Mouse (Mus musculus) lung, postnatal 4 days (tissue): ENCODE measurements at regions not wholly inside any gene's neighbourhood (a gene's known extent, or its start where the extent isn't known, plus 50 kb on each side); places are given as distances from the start of the nearest gene placed in this dataset.

Experiments
- DNase-seq, 2 experiments: peaks; one replicate each; pipeline ENCODE4 v3.0.0; 2021

DNA sequence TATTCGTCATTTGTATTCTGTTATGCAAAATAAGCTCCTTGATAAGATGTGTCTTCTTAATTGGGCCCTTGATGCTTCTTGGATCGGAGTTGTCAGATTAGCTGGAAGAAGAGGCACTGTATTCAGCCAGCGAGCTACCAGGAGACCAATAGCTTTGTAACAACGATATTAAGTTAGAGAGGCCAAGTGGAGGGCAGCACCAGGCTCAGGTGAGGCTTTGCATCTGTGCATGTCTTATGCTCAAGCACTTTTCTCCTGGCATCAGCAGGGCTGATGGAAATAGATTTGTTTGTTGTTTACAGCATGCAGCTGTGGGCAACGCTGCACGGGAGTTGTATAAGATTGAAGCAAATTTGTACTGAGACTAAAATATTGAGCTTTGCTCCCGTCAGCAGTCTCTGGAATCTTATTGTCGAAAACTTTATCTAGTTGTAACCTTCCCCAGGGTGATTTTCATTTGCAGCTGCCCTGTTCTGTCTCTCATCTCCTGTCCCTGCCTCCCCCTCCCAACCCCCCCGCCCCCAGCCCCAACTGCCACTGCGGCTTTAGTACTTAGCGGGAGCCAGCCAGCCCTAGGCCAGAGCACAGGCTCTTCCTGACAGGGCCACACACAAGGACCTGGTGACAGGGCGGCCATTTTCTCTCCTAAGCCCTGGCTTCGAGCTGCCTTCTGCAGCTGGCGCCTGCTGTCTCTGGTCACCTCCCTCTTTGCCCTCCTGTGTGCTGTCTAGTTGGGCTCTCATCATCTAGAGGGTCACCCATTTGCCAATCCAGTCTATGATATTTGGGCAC, 247.3 kb downstream of the Tshz3 start:
- no peak for DNase-seq

DNA sequence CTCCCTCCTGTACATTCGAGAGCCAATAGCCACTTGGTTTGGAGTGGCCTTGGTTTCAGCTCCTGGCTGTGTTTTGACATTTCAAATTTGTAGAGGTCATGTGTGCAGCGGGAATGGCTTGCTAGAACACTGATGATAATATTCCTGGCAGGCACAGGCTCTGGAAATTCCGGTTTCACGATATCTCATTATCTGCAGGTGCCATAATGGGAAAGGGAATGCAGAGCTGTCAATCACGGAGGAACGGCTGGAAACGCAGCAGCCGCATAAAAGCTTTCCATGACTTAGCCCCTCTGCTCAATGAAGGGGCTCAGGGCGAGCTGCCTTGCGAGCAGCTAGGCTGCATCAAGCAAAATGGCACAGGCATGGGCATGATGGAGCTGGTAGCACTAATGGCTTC, 251.6 kb downstream of the Tshz3 start:
- DNase-seq, result no peak

GRCm38 (mm10) chr7:36955376-36955775, 257.5 kb downstream of the Tshz3 start:
- DNase-seq, result no peak

- no peak for DNase-seq
Observed at GRCm38 (mm10) chr7:36958255-36958654, 260.3 kb downstream of the Tshz3 start.

- DNase-seq, result no peak
Observed at GRCm38 (mm10) chr7:36971772-36972171, 273.9 kb downstream of the Tshz3 start.

- no peak for DNase-seq
Observed at GRCm38 (mm10) chr7:36973654-36974320, 275.9 kb downstream of the Tshz3 start.

GRCm38 (mm10) chr7:36974573-36974972, 276.7 kb downstream of the Tshz3 start:
- DNase-seq, result peak in 1 of 2 experiments; percentile 29

GRCm38 (mm10) chr7:36975475-36975874, 277.6 kb downstream of the Tshz3 start:
- DNase-seq, result peak in 1 of 2 experiments; percentile 13

- DNase-seq, result no peak
Observed at GRCm38 (mm10) chr7:36977819-36978218, 279.9 kb downstream of the Tshz3 start.

GRCm38 (mm10) chr7:36989380-36989779, 291.5 kb downstream of the Tshz3 start:
- DNase-seq, result no peak

DNA sequence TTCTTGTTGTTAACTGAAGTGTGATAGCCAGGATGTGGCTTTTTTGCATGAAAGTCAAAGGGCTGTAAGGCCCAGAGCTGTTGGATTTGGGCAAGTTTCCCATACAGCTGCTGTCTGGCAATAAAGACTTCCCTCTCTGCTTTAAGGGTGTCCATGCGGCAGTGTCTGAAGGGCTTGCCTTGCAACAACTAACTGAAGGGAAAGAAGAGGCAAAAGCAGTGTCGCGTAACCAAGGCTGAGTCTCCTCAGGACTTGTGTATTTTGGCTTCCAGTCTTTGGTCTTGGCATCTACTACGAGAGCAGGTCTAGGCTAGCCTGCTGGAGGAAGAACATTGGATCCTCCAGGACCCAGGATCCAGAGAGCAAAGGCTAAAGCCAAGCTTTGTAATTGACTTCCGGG, 306.7 kb downstream of the Tshz3 start:
- peak in 1 of 2 experiments; percentile 7 for DNase-seq

- DNase-seq, result no peak
Observed at GRCm38 (mm10) chr7:37005701-37006100, 307.8 kb downstream of the Tshz3 start.

DNA sequence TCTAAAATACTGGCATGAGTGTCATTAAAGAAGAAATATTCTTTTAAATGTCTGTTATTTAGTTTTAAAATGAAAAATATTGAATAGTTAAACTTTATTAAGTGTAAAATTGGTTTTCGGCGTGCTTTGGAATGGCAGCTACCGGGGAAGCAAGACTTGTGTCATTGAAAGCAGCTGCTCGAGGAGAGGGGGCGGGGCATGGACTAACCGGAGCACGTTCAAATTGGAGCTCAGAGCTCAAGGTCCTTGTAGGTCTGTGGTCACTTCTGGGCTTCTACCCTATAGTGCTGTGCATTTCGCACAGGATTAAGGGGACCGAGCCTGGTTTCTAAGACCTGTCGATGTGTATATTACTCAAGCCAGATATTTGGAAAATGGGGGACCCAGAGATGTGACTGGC, 309.0 kb downstream of the Tshz3 start:
- no peak for DNase-seq

DNA sequence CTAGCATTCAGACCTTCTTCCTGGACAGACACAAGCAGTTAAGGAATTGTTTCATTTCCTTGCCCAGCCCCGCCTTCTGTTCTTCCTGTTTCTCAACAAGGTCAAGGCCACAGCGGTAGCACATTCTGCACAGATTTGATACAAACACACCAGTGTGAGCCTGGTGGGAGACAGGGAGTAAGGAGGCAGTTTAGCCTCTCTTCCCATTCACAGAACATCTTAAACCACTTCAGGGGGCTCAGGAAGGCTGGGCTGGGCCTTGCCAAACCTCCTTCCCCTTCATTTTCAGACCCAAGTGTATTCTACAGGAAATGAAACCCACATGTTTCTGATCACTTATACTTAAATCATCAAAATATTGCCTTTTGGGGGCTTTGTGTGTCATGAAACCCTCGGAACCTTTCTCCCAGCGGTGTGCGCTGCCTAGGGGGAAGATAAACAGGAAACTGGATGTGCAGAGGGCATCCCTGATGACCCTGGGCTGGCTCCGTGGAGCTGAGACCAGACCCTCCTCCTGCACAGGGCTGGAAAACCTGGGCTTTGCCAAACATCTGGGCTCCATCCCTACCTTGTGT, 313.3 kb downstream of the Tshz3 start:
- DNase-seq, result peak; percentile 7 to 27

- no peak for DNase-seq
Observed at GRCm38 (mm10) chr7:37020078-37020477, 322.2 kb downstream of the Tshz3 start.

GRCm38 (mm10) chr7:37024501-37025025, 326.6 kb downstream of the Tshz3 start:
- no peak for DNase-seq

- DNase-seq, result peak; percentile 20 to 68
Observed at GRCm38 (mm10) chr7:37064582-37065458, 366.9 kb downstream of the Tshz3 start.

DNA sequence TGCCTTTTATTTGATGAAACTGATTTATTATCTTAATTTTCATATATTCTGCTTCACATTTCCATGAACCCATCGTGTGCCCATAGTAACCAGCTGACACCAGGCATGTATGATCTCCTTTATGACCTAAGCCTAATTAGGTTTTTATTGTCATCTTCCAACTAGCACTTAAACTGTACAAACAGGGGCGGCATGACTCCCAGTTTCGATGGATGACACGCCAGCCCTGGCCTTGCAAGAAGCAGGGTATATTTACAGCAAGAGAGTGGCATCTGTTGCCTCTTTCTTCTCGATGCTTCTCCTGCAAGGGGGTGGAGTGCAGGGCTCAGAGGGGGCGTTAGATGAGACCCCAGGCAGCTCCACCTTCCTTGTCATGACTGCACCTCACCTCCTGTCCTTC, 379.8 kb downstream of the Tshz3 start:
- no peak for DNase-seq

DNA sequence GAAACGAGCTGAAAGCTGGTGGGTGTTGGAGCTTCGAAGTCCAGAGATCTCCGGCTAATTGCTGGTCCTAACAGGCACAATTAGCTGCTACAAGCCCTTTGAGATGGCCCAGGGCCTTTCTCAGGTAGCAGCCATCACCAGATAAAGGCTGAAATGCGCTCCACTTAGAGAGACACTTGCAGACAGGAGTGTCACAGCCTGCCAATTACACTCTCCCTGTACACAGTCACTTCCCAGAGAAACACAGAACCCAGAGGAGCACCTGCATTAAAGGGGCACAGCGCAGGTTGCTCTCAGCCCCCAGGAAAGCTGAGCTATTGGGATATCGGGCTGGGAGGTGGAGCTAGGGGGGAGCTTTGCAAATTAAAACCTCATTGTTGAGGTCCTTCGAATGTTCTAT, 380.2 kb downstream of the Tshz3 start:
- DNase-seq, result no peak

DNA sequence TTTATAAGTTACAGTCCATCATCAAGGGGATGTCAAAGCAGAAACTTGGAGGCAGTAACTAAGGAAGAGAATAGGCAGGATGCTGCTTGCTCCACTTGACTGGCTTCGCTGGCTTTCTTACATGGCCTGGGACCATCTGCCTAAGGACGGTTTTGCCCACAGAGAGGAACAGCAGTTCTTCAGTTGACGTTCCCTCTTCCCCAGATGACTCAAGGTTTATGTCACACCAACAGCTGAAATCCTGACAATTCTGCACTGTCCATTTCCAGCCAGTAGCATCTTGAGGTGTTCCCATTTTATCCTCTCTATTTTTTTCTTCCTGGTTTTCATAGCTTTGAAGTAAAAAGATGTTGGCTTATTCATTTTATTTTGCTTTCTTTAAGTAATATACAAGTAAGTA, 391.8 kb downstream of the Tshz3 start:
- no peak for DNase-seq

DNA sequence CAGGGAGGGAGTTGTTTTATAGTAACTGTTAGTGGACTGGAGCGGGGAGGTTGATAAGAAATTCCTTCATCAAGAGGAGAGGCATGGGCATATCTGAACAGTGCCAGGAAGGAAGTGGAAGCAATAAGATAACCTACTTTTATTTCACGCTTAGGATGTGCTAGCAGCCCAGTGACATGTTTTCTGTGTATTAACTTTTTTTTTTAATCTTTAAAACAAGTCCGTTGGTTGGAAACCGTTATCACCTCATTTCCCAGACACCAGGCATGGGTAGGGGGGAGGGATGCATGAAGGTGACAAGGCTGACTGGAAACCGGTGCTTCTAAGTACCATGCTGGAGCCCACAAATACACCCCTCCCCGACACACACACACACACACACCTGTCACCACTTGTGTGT, 394.7 kb downstream of the Tshz3 start:
- DNase-seq, result no peak

DNA sequence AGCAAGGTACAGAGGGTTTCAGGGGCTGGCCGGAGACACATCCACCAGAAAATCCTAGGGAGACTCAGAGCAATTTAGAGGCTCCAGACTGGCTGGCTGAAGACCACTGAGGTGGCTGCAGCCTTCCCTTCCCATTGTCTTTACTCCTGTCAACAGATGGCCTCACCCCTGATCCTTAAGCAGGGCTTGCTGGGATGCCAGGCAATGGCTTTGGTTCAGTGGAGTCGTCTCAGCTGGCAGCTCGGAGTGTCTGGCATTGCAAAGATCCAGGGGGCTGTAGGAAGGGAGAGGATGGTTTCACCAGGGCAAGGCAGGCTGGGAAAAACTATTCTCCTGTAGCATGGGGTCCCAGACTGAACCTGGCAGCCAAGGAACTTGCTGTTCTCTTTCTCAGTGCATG, 395.8 kb downstream of the Tshz3 start:
- no peak for DNase-seq

DNA sequence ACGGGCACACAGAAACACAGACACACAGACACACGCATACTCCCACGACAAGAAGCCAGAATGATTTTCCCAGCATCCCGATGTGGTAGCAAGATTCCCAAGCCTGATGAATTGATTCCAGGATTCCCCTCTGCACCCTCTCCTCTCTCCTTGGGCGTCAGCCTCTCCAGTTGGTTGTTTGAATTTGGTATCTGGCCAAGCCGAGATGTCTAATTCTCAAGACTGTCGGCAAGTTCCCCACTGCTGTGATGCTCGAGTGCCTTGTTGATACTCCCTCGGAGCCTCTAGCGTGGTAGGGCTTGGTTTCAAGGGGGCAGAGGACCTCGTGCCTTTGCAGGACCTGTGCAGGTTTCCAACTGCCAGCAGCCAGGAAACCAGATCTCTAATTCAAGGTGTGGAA, 397.9 kb downstream of the Tshz3 start:
- no peak for DNase-seq
